Mouse (Mus musculus): ENCODE measurements around the gene Slc7a5.

DNA sequence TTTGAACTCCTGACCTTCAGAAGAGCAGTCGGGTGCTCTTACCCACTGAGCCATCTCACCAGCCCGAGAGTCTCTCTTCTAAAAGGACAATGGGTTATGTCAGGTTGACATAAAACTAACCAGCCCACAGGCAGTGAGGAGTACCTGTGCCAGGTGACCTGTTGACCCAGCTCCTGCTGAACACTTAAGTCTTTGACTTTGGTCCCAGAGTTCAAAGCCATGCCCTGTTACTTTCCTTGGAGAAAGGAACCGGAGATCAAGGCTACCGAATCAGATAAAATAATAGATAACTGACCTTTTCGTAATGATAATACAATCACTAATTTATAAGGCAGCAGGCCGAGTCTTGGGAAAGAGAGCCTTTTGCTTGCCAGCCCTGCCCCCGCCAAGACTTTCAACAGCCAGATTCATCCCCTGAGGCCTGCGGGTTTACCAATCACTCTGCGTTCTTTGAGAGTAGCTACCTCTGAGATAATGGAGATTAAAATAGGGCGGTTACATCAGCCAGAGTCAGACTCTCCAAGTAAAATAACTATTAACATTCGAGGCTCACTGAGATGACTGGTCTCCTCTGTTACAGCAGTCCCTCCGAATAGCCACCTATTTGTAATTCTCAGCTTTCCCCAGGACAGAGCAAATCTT, 24.7 kb upstream of the Slc7a5 start:
- TF ChIP-seq POLR2A (IDR thresholded peaks at IDR 0.05; ENCODE audit: borderline replicate concordance, extremely low read depth, insufficient read depth, insufficient read length, poor library complexity, severe bottlenecking): no peak
- no peak for TF ChIP-seq CTCF (IDR thresholded peaks at IDR 0.05; ENCODE audit: borderline replicate concordance, extremely low read depth, insufficient read depth, insufficient read length)
